Mouse (Mus musculus) lung, adult 2 months (tissue): ENCODE measurements around the gene 3110009E18Rik.

Experiments
- CTCF ChIP-seq: fragments of 200-500 bp; IDR thresholded peaks from 2 replicates; pipeline ENCODE4 v1.5.1; 2011; ENCODE audit warnings: mild to moderate bottlenecking, low read length, control low read depth; ENCODE audit not compliant: insufficient read depth
- POLR2A ChIP-seq: fragments of 200-500 bp; IDR thresholded peaks from 2 replicates; pipeline ENCODE4 v1.6.1; 2011; ENCODE audit warnings: low read depth, mild to moderate bottlenecking, control low read depth, low read length, borderline replicate concordance; ENCODE audit errors: extremely low read depth

DNA sequence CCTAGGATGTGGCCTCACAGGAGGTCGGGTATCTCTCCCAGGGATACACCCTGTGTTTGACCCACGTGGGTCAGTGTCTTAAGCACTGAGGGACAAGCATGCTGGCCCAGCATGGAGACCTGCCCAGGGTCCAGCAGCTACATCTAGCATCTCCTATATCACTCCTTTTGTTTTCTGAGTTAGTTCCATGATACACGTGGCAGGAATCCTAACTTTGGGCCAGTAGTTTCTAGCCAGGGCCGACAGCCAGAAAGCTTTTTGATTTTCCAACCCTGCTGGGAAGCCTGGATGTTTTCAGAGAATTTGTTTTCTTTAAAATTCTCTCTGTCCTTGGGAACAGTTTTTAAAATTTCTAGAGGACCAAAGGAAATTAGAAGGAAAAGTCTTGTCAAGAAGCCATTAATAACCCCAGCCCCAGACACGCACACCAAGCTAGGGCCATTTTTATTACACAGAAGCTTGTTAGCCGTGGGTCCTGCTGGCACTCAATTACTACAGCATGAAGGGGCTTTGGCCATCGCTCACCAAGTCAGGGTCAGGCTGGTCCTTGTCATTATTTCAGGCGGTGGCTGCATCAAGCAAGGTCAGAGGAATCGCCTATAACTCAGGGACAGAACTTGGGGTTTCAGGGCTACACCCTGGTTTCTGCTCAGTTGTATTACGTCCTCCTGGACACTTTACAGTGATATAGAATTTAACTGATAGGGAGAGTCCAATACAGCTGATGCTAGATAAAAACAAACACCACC, 108.9 kb downstream of the 3110009E18Rik start:
- TF ChIP-seq POLR2A (no peak), CTCF (no peak)
